Mouse (Mus musculus): ENCODE measurements around the gene Rxrg. TPM values are rescaled to one million over a fixed set of nuclear protein-coding genes. Genes with fewer than 3 reads are reported as not detected.
A peak's percentile ranks its signal among the peaks of the same experiment; 100 is the strongest.

Rxrg gene
- total RNA-seq, 1 experiment, result 0.45 TPM

DNA sequence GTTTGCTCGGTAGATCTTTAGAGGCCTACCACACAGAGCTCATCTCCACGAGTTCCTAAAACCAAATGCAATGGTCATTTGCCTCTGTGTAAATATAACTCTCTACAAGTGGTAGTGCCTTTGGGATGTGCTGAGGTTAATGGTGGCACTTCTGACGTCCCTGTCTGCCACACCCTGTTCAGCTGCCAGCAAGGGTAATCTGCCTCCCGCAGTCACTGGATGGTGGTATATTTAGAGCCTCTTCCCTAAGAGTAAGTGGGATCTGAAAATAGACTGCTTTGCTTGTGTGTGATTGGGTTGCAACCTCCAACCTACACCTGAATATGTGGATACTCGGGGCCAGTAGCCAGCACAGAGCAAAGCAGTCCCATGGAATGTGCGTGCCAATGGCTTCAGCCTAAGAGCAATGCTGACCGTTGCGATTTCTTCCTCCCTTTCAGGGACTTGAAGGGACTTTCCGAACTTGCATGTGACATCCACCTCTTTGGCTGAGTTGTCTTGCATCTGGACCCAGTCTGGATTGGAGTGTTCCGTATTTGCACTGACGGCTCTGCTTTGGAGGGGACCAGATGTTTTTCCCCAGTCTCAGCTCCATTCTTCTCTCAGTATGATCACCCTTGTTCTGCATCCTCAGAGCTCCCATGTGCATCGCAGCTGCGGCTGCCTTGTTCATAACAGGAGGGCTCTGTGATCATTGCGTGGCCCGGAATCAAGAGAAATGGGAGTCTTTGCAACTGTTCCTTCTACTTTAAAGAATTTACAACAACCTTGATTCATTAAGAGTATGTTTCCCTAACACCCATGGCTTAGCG, 9.2 kb upstream of the Rxrg start:
- Histone ChIP-seq H3K27ac (ENCODE audit: insufficient read depth, low read depth, low read length, poor library complexity, severe bottlenecking) (no peak overlapping the region), H3K9ac (ENCODE audit: insufficient read depth, low read depth, low read length, poor library complexity, severe bottlenecking) (no peak overlapping the region), H3K36me3 (ENCODE audit: control insufficient read depth, insufficient read depth, low read length, poor library complexity, severe bottlenecking) (no peaks in the 10 kb centered on the region), H3K4me1 (ENCODE audit: control insufficient read depth in 2 of 2, insufficient read depth in 2 of 2, low read length in 2 of 2, poor library complexity in 1 of 2) (no peaks in the 10 kb centered on the region), H3K4me3 (ENCODE audit: insufficient read depth in 1 of 2, low read depth in 1 of 2, low read length in 2 of 2, poor library complexity in 1 of 2, severe bottlenecking in 1 of 2) (no peak overlapping the region), H3K9me3 (ENCODE audit: control insufficient read depth, insufficient read depth, low read depth, low read length) (no peaks in the 10 kb centered on the region)
- no peak for TF ChIP-seq ZC3H11A (IDR thresholded peaks at IDR 0.05; ENCODE audit: borderline replicate concordance, low read depth, low read length)
- DNase-seq (ENCODE audit: low read depth, low spot score), result no peak
- in situ Hi-C loops (cut with MboI; ENCODE audit: low sequenced_read_pairs in 2 of 2, unreplicated experiment in 2 of 2), result no loop called here

DNA sequence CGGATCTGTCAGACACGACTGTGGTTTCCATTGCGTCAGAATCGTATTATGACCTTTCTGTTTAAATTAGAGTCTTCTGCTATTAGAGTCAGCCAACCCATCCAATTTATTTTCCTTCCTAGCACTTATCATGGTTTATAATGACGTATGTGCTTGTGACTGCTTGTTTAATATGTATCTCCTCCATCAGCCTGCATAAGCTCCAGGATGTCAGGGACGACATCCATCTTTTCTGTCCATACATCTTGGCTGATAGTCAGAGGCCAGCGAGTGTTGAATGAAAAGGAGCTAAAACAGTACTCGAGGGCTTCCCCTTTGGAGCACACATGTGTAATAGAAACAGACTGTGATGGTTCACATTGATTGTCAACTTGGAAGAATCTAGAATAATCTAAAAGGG, 6.0 kb upstream of the Rxrg start:
- Histone ChIP-seq H3K27ac (ENCODE audit: insufficient read depth, low read depth, low read length, poor library complexity, severe bottlenecking) (no peak overlapping the region), H3K4me1 (ENCODE audit: control insufficient read depth in 2 of 2, insufficient read depth in 2 of 2, low read length in 2 of 2, poor library complexity in 1 of 2) (no peaks in the 10 kb centered on the region), H3K9ac (ENCODE audit: insufficient read depth, low read depth, low read length, poor library complexity, severe bottlenecking) (no peak overlapping the region), H3K4me3 (ENCODE audit: insufficient read depth in 1 of 2, low read depth in 1 of 2, low read length in 2 of 2, poor library complexity in 1 of 2, severe bottlenecking in 1 of 2) (no peak overlapping the region), H3K36me3 (ENCODE audit: control insufficient read depth, insufficient read depth, low read length, poor library complexity, severe bottlenecking) (no peaks in the 10 kb centered on the region), H3K9me3 (ENCODE audit: control insufficient read depth, insufficient read depth, low read depth, low read length) (no peaks in the 10 kb centered on the region)
- TF ChIP-seq ZC3H11A (IDR thresholded peaks at IDR 0.05; ENCODE audit: borderline replicate concordance, low read depth, low read length) (no peak), MAFK (IDR thresholded peaks at IDR 0.05; ENCODE audit: insufficient read depth, low read depth, low read length) (no peak)
- DNase-seq (ENCODE audit: low read depth, low spot score), result no peak
- in situ Hi-C loops (cut with MboI; ENCODE audit: low sequenced_read_pairs in 2 of 2, unreplicated experiment in 2 of 2), result no loop called here

- Histone ChIP-seq H3K9me3 (ENCODE audit: control insufficient read depth, insufficient read depth, low read depth, low read length) (no peaks in the 10 kb centered on the region), H3K36me3 (ENCODE audit: control insufficient read depth, insufficient read depth, low read length, poor library complexity, severe bottlenecking) (no peaks in the 10 kb centered on the region), H3K4me3 (ENCODE audit: insufficient read depth in 1 of 2, low read depth in 1 of 2, low read length in 2 of 2, poor library complexity in 1 of 2, severe bottlenecking in 1 of 2) (0 out of 4 replicates have a peak overlapping the region, but pooled peaks of 1 of the 2 experiments have one; percentile 52), H3K9ac (ENCODE audit: insufficient read depth, low read depth, low read length, poor library complexity, severe bottlenecking) (no peak overlapping the region), H3K27ac (ENCODE audit: insufficient read depth, low read depth, low read length, poor library complexity, severe bottlenecking) (no peak overlapping the region), H3K4me1 (ENCODE audit: control insufficient read depth in 2 of 2, insufficient read depth in 2 of 2, low read length in 2 of 2, poor library complexity in 1 of 2) (peaks cover 9 to 16% of the 10 kb centered on the region in 2 experiments; a peak in 3 of 4 replicates)
- in situ Hi-C loops (cut with MboI; ENCODE audit: low sequenced_read_pairs in 2 of 2, unreplicated experiment in 2 of 2), result no loop called here
- DNase-seq (ENCODE audit: low read depth, low spot score), result no peak
- TF ChIP-seq ZNF384 (IDR thresholded peaks at IDR 0.05; ENCODE audit: low read depth, low read length) (no peak), ZC3H11A (IDR thresholded peaks at IDR 0.05; ENCODE audit: borderline replicate concordance, low read depth, low read length) (no peak), MAFK (IDR thresholded peaks at IDR 0.05; ENCODE audit: insufficient read depth, low read depth, low read length) (no peak), HCFC1 (IDR thresholded peaks at IDR 0.05; ENCODE audit: borderline replicate concordance, insufficient read depth, low read length) (no peak), CHD2 (IDR thresholded peaks at IDR 0.05; ENCODE audit: low read depth, low read length) (no peak)
These were observed 1.1 kb downstream of the Rxrg start for GRCm38 (mm10) chr1:167599211-167599735.

DNA sequence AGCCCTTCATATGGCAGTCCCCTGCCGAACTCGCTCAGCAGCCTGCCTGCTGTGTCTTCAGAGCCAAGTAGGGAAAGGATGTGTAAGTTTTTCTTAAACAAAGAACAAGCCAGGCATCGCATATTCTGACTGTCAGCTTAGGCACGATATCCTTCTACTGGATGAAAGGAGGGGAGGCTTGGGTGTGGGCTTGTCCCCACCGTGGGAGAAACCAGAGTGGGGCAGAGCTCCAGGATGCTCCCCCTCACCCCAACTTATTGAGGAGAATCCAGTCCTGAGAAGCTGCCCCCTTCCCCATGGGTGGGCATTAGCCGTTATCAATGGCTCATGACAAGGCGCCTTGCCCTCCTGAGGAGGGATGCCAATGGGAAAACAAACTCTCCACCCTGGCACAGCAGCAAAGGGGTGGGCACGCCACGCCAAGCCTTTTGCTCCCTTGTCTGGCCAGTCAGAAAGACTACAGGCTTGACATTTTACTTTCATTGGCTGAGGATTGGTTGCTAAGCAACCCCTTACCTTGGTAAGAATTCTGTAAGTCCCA, 10.1 kb downstream of the Rxrg start:
- TF ChIP-seq MAFK (IDR thresholded peaks at IDR 0.05; ENCODE audit: insufficient read depth, low read depth, low read length) (no peak), ZNF384 (IDR thresholded peaks at IDR 0.05; ENCODE audit: low read depth, low read length) (no peak), ZC3H11A (IDR thresholded peaks at IDR 0.05; ENCODE audit: borderline replicate concordance, low read depth, low read length) (no peak), HCFC1 (IDR thresholded peaks at IDR 0.05; ENCODE audit: borderline replicate concordance, insufficient read depth, low read length) (no peak), CHD2 (IDR thresholded peaks at IDR 0.05; ENCODE audit: low read depth, low read length) (no peak)
- in situ Hi-C loops (cut with MboI; ENCODE audit: low sequenced_read_pairs in 2 of 2, unreplicated experiment in 2 of 2), result no loop called here
- Histone ChIP-seq H3K9me3 (ENCODE audit: control insufficient read depth, insufficient read depth, low read depth, low read length) (no peaks in the 10 kb centered on the region), H3K27ac (ENCODE audit: insufficient read depth, low read depth, low read length, poor library complexity, severe bottlenecking) (no peak overlapping the region), H3K36me3 (ENCODE audit: control insufficient read depth, insufficient read depth, low read length, poor library complexity, severe bottlenecking) (no peaks in the 10 kb centered on the region), H3K4me3 (ENCODE audit: insufficient read depth in 1 of 2, low read depth in 1 of 2, low read length in 2 of 2, poor library complexity in 1 of 2, severe bottlenecking in 1 of 2) (no peak overlapping the region), H3K4me1 (ENCODE audit: control insufficient read depth in 2 of 2, insufficient read depth in 2 of 2, low read length in 2 of 2, poor library complexity in 1 of 2) (peaks cover 0 to 7% of the 10 kb centered on the region in 2 experiments; a peak in 1 of 4 replicates), H3K9ac (ENCODE audit: insufficient read depth, low read depth, low read length, poor library complexity, severe bottlenecking) (no peak overlapping the region)
- DNase-seq (ENCODE audit: low read depth, low spot score), result no peak
